Mouse (Mus musculus): Measurements from ENCODE around the gene Kremen2. TPM values are rescaled to one million over a fixed set of nuclear protein-coding genes. Genes with fewer than 3 reads are reported as not detected.

Gene Kremen2
- 0.33 and 0.49 TPM in 2 replicates for polyA plus RNA-seq (2015; fragmentation: Nextera tagmentation; extraction: Ambion mirVana)

GRCm38 (mm10) chr17:23745301-23746251 lies at the start of gene Kremen2:
TSS of gene Kremen2 (minus strand) at chr17:23745833.
- peaks cover 33% of the 10 kb centered on the region for H3K4me1 ChIP-seq (replicated peaks)
- H3K9ac ChIP-seq, result peak within 1 kb of the TSS; percentile 34; the same call in 1 of the 2 replicates
- 1% methylated on average over 40 of the region's 45 CpGs for WGBS

GRCm38 (mm10) chr17:23795323-23795722 lies 49.7 kb upstream of the Kremen2 start:
- no peak overlapping the region for H3K27ac ChIP-seq
- no peak overlapping the region for H3K4me3 ChIP-seq (replicated peaks)
- no peaks in the 10 kb centered on the region for H3K9me3 ChIP-seq
- no peak overlapping the region for H3K4me2 ChIP-seq (replicated peaks)
- H3K36me3 ChIP-seq, result no peaks in the 10 kb centered on the region
- no peak for ATAC-seq
- H3K4me1 ChIP-seq (replicated peaks), result peaks cover 7% of the 10 kb centered on the region; the same call in 1 of the 2 replicates
- no peaks in the 10 kb centered on the region for H3K27me3 ChIP-seq (replicated peaks)
- 88% methylated on average over 8 of the region's 8 CpGs for WGBS
- no peak overlapping the region for H3K9ac ChIP-seq

More at GRCm38 (mm10) chr17:23745301-23746251, at the start of gene Kremen2:
- H3K27me3 ChIP-seq (replicated peaks), result peaks cover 60% of the 10 kb centered on the region
- H3K9me3 ChIP-seq, result no peaks in the 10 kb centered on the region
- H3K4me2 ChIP-seq (replicated peaks), result peak within 1 kb of the TSS; percentile 79
- peak within 1 kb of the TSS; percentile 30 for H3K4me3 ChIP-seq (replicated peaks)
- H3K36me3 ChIP-seq, result no peaks in the 10 kb centered on the region
- ATAC-seq, result no peak
- H3K27ac ChIP-seq, result no peak within 1 kb of the TSS

- Histone ChIP-seq H3K27me3 (replicated peaks) (no peaks in the 10 kb centered on the region), H3K4me2 (replicated peaks) (peak overlapping the region; percentile 89), H3K9me3 (no peaks in the 10 kb centered on the region), H3K9ac (peak overlapping the region; percentile 79; the same call in 1 of the 2 replicates), H3K4me3 (replicated peaks) (peak overlapping the region; percentile 45), H3K36me3 (no peaks in the 10 kb centered on the region), H3K27ac (peak overlapping the region; percentile 82), H3K4me1 (replicated peaks) (peaks cover 16% of the 10 kb centered on the region; the same call in 1 of the 2 replicates)
- WGBS, result 61% methylated on average over 2 of the region's 2 CpGs
- peak; percentile 21; the same call in 1 of the 2 replicates for ATAC-seq
Observed at GRCm38 (mm10) chr17:23791079-23791357, 45.4 kb upstream of the Kremen2 start.

- Histone ChIP-seq H3K4me2 (replicated peaks) (peak within 1 kb of the TSS; percentile 89), H3K27me3 (replicated peaks) (no peaks in the 10 kb centered on the region), H3K9me3 (no peaks in the 10 kb centered on the region), H3K4me1 (replicated peaks) (peaks cover 19% of the 10 kb centered on the region; the same call in 1 of the 2 replicates), H3K9ac (peak within 1 kb of the TSS; percentile 79), H3K36me3 (no peaks in the 10 kb centered on the region), H3K27ac (peak within 1 kb of the TSS; percentile 82), H3K4me3 (replicated peaks) (peak within 1 kb of the TSS; percentile 45)
- WGBS, result 3% methylated on average over 29 of the region's 29 CpGs
- ATAC-seq, result peak; percentile 66
Observed at GRCm38 (mm10) chr17:23790269-23791078, 44.8 kb upstream of the Kremen2 start, which contains the start of gene Srrm2. TSS of gene Srrm2 (plus strand) at chr17:23790532.

- 29% methylated on average over 8 of the region's 8 CpGs for WGBS
- no peaks in the 10 kb centered on the region for H3K9me3 ChIP-seq
- no peaks in the 10 kb centered on the region for H3K36me3 ChIP-seq
- H3K4me3 ChIP-seq (replicated peaks), result peak overlapping the region; percentile 45
- no peak for ATAC-seq
- peak overlapping the region; percentile 79; the same call in 1 of the 2 replicates for H3K9ac ChIP-seq
- H3K27me3 ChIP-seq (replicated peaks), result no peaks in the 10 kb centered on the region
- H3K4me2 ChIP-seq (replicated peaks), result peak overlapping the region; percentile 89
- no peak overlapping the region for H3K27ac ChIP-seq
- H3K4me1 ChIP-seq (replicated peaks), result peaks cover 21% of the 10 kb centered on the region; the same call in 1 of the 2 replicates
Observed at GRCm38 (mm10) chr17:23789749-23790268, 44.2 kb upstream of the Kremen2 start.

- Histone ChIP-seq H3K4me3 (replicated peaks) (no peak overlapping the region), H3K9me3 (no peaks in the 10 kb centered on the region), H3K36me3 (no peaks in the 10 kb centered on the region), H3K9ac (no peak overlapping the region), H3K4me1 (replicated peaks) (peaks cover 21% of the 10 kb centered on the region; the same call in 1 of the 2 replicates), H3K27me3 (replicated peaks) (no peaks in the 10 kb centered on the region), H3K27ac (no peak overlapping the region), H3K4me2 (replicated peaks) (no peak overlapping the region)
- ATAC-seq, result no peak
- 84% methylated on average over 4 of the region's 4 CpGs for WGBS
Observed at GRCm38 (mm10) chr17:23788973-23789372, 43.3 kb upstream of the Kremen2 start.

- Histone ChIP-seq H3K9me3 (no peaks in the 10 kb centered on the region), H3K4me2 (replicated peaks) (peak overlapping the region; percentile 81), H3K4me3 (replicated peaks) (peak overlapping the region; percentile 49), H3K27me3 (replicated peaks) (no peaks in the 10 kb centered on the region), H3K36me3 (no peaks in the 10 kb centered on the region), H3K9ac (0 out of 2 replicates have a peak overlapping the region, but pooled peaks have one; percentile 47), H3K4me1 (replicated peaks) (peaks cover 21% of the 10 kb centered on the region; the same call in 1 of the 2 replicates), H3K27ac (no peak overlapping the region)
- ATAC-seq, result no peak
- 19% methylated on average over 13 of the region's 13 CpGs for WGBS
Observed at GRCm38 (mm10) chr17:23786510-23786931, 40.9 kb upstream of the Kremen2 start.

GRCm38 (mm10) chr17:23785561-23786471 lies 40.2 kb upstream of the Kremen2 start, which contains the start of gene Flywch2:
TSS of gene Flywch2 (minus strand) at chr17:23786081.
- H3K4me1 ChIP-seq (replicated peaks), result peaks cover 18% of the 10 kb centered on the region; the same call in 1 of the 2 replicates
- H3K9ac ChIP-seq, result peak within 1 kb of the TSS; percentile 47
- 3% methylated on average over 41 of the region's 43 CpGs for WGBS
- ATAC-seq, result peak; percentile 79
- H3K9me3 ChIP-seq, result no peaks in the 10 kb centered on the region
- H3K27me3 ChIP-seq (replicated peaks), result no peaks in the 10 kb centered on the region
- H3K4me3 ChIP-seq (replicated peaks), result peak within 1 kb of the TSS; percentile 49
- peak within 1 kb of the TSS; percentile 81 for H3K4me2 ChIP-seq (replicated peaks)
- no peaks in the 10 kb centered on the region for H3K36me3 ChIP-seq
- H3K27ac ChIP-seq, result no peak within 1 kb of the TSS

- Histone ChIP-seq H3K9me3 (no peaks in the 10 kb centered on the region), H3K27me3 (replicated peaks) (no peaks in the 10 kb centered on the region), H3K36me3 (no peaks in the 10 kb centered on the region), H3K9ac (no peak overlapping the region), H3K4me3 (replicated peaks) (no peak overlapping the region), H3K27ac (no peak overlapping the region), H3K4me2 (replicated peaks) (no peak overlapping the region), H3K4me1 (replicated peaks) (peaks cover 9% of the 10 kb centered on the region; the same call in 1 of the 2 replicates)
- no peak for ATAC-seq
Observed at GRCm38 (mm10) chr17:23783352-23783751, 37.7 kb upstream of the Kremen2 start.

GRCm38 (mm10) chr17:23778447-23778846 lies 32.8 kb upstream of the Kremen2 start:
- Histone ChIP-seq H3K9me3 (no peaks in the 10 kb centered on the region), H3K27me3 (replicated peaks) (no peaks in the 10 kb centered on the region), H3K4me3 (replicated peaks) (no peak overlapping the region), H3K9ac (no peak overlapping the region), H3K27ac (no peak overlapping the region), H3K36me3 (no peaks in the 10 kb centered on the region), H3K4me1 (replicated peaks) (0 out of 2 replicates have a peak, but pooled peaks cover 3% of the 10 kb centered on the region), H3K4me2 (replicated peaks) (no peak overlapping the region)
- no peak for ATAC-seq
- 45% methylated on average over 2 of the region's 2 CpGs for WGBS

- Histone ChIP-seq H3K27ac (no peak overlapping the region), H3K9me3 (no peaks in the 10 kb centered on the region), H3K27me3 (replicated peaks) (no peaks in the 10 kb centered on the region), H3K4me1 (replicated peaks) (0 out of 2 replicates have a peak, but pooled peaks cover 3% of the 10 kb centered on the region), H3K4me2 (replicated peaks) (no peak overlapping the region), H3K9ac (no peak overlapping the region), H3K36me3 (no peaks in the 10 kb centered on the region), H3K4me3 (replicated peaks) (no peak overlapping the region)
- 86% methylated on average over 2 of the region's 2 CpGs for WGBS
- ATAC-seq, result no peak
Observed at GRCm38 (mm10) chr17:23777141-23777540, 31.5 kb upstream of the Kremen2 start.
